Mouse (Mus musculus) skeletal muscle tissue, adult 2 months (tissue): ENCODE measurements around the gene Rps11.
"Not testable (repeated sequence)": the region's sequence is repeated elsewhere in the genome, so short reads cannot be mapped to it uniquely, and the experiment has no call there.

Experiments used
- DNase-seq: peaks from one replicate; pipeline ENCODE4 v3.0.0-alpha.2; 2012; ENCODE audit warnings: low read depth, low spot score

Rps11 gene

DNA sequence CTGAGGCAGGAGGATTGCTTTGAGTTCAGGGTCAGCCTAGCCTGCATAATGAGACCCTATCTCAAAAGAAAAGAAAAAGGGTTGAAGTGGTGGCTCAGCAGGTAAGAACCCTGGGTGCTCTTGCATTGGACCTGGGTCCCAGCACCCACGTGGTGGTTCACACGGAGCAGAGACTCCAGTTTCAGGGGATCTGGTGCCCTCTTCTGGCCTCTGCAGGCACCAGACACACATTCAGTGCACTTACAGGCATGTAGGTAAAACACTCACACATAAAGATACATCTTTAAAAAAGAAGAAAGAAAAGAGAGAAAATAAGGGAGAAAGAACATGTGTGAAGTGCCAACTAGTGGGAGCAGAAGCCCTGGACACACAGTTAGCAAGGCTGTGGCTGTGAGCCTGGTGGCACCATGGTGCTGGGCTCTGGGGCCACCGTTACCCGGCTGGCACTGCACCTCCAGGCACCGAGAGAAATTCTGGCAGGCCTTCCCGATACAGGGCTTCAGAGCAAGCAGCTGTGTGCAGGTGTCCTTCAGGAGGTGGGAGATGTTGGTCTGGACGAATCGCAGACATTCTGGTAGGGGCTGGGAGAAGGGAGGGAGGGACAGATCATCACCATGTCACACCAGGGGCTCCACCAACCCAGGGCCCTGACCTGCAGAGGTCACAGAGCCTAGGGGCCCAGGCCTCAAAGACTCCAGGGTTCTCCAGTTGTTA is 9.4 kb upstream of the Rps11 start:
- DNase-seq: no peak

- no peak for DNase-seq
Observed at GRCm38 (mm10) chr7:45131850-45132249, 7.6 kb upstream of the Rps11 start.

DNA sequence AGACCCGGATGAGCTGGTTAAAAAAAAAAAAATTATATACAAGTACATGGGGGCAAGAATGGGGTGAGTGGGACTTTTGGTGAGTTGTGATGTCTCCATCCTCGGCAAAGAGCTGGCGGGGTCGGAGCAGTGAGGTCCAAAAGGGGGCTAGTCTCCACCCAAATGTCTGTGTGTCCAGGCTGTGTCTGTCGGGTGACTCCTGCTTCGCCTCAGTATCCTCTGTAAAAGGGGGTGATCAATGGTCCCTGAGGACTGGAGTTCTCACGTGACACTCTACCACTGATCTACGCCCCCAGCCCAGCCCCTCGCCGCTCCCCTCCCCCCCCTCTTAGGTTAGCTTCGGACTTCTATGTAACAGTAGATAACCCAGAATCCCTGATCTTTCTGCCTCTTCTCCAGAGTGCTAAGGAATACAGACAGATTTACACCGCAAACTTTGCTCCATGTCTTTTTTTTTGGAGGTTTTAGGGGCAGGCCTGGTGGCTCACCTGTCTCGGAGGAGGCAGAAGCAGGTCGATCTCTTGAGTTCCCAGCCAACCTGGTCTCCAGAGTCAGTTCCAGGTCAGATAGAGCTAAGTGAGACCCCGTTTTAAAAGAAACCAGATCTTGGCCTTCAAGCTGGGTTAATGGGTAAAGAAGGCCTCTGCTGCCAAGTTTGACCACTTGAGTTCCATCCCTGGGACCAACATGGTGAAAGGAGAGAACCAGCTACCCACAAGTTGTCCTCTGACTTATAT is 5.7 kb upstream of the Rps11 start:
- DNase-seq: no peak

DNA sequence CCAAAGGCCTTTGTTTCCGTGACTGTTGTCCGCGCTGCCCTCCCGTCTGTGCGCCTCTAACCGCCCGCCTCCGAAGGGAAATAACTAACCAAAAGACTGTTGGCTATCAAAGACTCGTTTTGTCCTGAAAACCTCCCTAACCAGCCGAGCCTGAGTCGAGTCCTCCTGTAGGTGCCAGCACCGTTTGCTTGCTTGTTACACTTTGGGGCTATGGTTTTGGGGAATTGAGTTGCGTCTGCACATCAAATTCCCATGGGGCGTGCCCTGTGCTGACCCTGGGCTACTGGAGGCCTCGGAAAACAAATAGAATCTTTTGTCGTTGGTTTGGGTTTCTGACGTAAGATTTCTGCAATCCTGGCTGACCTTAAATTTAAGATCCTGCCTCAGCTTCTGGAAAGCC is 5.1 kb upstream of the Rps11 start:
- peak; percentile 74 for DNase-seq

DNA sequence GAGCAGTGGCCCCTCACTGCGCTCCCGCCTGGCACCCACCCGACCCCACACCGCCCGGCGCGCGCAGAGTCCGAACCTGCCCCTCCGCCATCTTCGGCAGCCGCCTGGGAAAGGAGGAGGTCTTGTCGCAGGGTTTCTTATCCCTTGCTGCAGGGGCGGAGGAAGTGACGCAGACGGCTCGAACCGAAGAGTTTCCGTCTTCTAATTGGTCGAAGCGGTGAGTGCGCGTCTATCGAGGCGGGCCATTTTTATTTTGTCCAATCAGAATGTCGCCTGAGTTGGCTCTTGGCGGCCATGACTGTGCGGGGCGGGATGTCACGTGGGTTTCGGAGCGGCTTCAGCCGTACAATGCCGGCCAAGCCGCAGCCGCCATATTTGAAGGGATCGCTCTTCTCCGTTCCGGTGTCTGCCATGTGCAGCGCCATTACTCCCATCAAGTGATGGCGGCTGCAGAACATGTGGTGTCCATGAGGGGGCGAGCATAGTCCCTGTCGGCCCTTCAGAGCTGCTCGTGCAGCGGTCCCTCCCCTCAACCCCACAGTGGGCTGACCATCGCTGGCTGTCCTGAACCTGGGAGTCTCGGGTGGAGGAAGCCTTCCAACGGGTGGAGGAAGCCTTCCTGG is 4.5 kb upstream of the Rps11 start, which contains the start of gene Rpl13a:
Rpl13a (minus strand) TSS at position 138 of the 623 bp plus-strand sequence.
- peak; percentile 100 for DNase-seq

GRCm38 (mm10) chr7:45127700-45128224 is 3.5 kb upstream of the Rps11 start:
- no peak for DNase-seq

DNA sequence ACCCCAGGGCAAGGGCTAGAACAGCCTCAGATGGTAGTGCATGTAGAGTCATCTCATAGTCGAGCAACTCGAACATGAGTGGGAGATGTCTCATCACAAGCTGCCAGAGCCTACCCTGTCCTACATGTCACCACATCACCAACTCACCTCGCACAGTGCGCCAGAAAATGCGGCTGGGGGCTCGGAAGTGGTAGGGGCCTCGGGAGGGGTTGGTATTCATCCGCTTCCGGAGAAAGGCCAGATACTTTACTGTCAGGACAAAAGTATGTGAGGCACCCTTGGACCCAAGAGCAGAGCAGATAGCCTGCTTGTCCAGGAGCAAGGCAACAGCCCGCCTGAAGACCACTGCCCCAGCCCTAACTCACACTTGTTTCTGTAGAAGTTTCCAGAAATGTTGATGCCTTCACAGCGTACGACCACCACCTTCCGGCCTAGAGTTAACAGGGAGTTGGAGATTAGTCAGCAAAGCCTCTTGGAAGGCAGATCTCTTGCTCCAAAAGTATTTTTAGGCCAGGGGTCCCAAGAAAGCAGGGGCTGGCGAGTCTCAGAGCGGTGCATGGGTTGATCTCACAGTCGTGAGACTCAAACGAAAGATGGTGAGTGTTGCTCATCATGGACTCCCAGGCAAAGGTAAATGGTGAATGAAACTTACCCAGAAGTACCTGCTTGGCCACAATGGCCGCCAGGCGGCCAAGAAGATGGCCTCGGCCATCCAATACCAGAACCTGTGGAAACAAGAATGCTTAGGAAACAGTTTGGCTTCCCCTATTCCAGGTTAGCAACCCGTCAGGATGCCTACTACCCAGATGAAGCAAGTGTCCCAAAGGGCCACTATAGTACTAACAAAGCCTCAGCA is 2.8 kb upstream of the Rps11 start:
- DNase-seq: no peak

DNA sequence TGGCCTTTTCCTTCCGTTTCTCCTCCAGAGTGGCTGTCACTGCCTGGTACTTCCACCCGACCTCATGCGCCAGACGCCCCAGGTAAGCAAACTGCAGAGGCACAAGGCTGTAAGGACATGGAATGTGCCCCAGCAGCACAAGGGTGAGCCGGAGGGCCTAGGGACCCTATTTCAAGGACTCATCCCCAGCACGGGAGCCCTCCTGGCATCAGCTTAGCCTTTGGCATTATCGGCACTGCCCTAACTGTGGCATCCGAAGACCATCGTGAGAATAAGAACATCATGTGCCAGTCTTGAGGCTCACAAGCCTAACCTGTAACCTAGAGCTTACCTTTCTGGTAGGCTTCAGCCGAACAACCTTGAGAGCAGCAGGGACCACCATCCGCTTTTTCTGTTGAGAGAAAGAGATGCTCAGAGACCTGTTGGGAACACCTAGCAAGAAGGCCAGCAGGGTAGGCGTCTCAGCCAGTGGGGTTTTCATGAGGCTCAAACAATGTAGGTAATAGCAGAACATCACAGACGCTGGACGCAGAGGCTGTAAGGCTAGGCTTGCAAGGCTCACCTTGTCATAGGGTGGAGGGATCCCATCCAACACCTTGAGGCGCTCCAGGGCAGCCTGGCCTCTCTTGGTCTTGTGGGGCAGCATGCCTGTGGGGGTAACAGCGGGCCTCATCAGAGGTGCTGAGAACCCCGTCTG is 2.1 kb upstream of the Rps11 start:
- no peak for DNase-seq

DNA sequence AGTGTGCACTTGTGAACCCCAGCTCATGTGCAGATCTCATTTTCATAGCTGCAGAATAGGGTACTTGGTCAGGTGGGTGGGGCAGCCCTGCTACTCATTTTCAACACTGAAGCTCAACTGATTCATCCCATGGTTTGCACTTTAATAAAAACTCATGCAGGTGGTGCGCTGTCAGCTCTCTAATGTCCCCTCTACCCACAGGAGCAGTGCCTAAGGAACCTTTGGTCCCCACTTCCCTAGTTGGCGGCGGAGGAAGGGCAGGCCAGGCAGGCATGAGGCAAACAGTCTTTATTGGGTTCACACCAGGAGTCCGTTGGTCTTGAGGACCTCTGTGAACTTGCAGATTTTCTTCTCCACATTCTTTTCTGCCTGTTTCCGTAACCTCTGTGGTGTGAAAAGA is 1.4 kb upstream of the Rps11 start:
- not testable (repeated sequence) for DNase-seq

DNA sequence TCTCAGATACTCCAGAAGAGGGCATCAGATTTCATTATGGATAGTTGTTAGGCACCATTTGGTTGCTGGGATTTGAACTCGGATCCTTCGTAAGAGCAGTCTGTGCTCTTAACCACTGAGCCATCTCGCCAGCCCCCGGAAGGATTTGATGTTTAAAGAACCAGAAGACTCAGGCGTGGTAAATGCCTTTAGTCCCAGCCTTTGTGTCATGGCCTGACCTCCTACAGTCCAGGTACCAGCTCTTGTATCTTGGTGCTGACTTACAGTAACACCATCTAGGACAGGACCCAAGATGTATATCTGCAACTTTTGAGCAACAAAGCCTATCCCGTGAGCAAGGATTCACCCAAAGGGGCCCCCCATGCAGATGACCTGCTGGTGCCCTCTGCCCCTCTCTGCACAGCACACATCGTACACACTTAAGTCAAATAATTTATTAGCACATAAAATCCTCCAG is 933 bp upstream of the Rps11 start:
- DNase-seq: no peak

- DNase-seq: no peak
Observed at GRCm38 (mm10) chr7:45123186-45123570, 1.1 kb downstream of the Rps11 start.

GRCm38 (mm10) chr7:45122561-45123185 is 1.6 kb downstream of the Rps11 start:
- no peak for DNase-seq

DNA sequence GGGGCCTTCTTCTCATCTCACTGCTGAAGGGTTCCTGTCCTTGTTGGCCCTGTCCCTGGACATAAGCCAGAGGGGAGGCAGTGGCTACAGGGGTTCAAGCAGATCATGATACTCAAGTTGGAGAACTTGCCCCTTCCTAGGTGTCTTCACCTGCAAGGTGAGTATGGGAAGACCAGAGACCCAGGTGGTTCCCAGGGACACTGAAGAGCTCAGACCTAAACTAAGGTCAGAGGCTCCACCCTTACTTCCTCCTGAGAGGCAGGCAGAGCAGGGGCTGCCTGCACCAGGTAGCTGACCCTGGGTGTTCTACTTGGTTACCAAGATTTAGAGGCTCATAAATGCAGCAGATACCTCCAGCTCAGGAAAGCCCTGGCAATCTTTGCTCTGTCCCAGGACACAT is 2.3 kb downstream of the Rps11 start:
- DNase-seq: no peak

DNA sequence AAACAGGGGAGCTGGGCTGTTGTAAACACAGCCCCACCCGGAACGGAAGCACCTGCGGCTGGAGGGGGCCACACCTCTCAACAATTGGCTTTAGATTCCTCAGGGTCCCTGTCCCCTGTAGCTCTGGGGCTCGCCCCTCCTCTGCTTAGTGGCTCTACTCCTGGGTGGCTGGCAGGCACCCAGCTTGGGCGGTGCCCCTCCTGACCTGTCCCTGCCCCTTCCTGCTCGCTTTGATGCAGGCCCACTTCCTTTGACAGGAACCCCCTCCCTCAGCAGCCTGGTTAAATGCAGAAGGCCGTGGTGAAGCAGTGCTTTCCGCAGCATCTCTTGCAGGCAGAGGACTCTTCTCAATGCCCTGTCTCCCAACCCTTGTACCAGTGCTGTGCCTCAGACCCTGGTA is 2.8 kb downstream of the Rps11 start:
- DNase-seq: peak; percentile 77

DNA sequence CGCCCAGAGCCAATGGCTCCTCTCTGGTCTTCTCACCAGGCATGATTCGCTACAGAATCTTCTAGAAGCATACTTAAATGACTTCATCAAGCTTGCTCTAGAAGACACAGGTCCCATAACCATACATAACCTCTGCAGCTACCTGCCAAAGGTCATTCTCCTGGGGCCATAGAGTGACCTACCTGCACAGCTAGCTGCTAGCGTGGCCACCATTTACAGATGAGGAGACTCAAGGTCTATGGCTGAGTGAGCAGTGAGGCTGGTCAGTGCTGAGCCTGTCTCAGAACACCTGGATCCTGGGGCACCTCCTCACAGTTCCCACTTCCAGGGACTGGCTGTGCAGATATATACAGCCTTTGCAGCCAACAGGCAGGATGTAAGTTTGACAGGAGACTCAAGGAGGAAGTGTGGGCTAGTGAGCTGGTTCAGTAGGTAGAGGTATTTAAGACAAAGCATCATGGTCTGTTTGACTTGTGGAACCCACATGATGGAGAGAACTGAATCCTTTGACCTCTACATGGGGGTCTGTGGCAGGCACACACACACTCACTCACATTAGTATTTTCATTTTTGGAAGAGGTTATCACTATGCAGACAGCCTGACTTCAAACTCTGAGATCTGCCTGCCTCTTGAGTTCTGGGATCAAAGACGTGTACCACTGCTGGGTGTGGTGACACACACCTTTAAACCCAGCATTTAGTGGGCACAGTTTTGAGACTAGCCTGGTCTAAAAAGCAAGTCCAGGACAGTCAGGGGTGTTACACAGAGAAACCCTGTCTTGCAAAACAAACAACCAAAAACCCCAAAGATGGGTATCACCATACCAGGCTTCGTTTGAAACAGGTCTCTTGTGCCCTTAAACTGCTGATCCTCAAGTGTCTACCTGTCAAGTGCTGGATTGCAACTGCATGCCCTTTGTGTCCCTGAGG is 4.2 kb downstream of the Rps11 start:
- DNase-seq: no peak

DNA sequence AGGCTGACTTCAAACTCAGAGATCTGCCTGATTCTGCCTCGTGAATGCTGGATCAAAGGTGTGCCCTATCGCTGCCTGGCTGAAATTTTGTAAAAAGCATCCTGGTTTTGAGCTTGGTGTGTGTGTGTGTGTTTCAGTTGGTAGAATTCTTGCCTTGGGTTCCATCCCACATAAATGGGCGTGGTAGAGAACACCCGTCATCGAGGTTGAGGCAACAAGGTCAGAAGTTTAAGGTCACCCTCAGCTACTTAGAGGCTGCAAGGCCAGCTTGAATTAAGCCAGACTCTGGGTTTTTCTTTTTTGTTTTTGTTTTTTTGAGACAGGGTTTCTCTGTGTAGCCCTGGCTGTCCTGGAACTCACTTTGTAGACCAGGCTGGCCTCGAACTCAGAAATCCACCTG is 5.9 kb downstream of the Rps11 start:
- DNase-seq: no peak

DNA sequence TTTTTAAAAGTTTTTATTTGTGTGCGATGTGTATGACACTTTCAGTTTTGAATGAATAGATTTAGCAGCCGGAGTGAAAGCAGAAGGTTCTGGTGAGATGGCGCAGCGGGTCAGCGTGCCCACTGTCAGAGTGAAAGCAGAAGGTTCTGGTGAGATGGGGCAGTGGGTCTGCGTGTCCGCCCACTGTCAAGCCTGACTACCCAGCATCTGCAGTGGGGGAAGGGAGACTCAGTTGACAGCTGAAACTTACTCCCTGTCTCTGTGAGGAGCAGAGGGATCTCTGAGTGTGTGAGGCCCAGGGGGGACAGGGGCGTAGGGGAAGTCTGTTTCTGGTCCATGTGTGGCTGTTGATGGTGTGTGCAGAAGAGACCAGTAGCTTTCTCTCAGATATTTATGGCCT is 6.7 kb downstream of the Rps11 start:
- no peak for DNase-seq

GRCm38 (mm10) chr7:45113476-45113875 is 10.8 kb downstream of the Rps11 start:
- DNase-seq: no peak

DNA sequence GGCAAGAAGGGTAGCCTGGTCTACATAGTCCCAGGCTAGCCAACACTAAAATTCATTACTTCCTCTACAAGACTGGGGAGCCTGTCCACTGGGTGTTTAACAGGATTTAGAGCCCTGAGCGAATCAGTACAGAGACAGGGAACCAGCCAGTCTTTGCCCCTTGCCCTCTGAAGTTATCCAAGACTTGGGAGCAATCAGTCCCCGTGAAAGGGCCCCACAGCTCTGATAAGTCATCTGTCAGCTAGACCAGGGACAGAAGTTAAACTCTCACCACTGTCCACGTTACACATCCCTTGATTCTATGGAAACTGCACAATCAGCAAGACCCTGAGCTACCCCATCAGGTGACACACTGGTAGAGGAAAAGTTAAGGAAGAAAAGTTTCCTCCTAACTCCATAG is 11.7 kb downstream of the Rps11 start:
- DNase-seq: no peak
